In genomic region chr14:9227670-9228069, GRCm38 (mm10) we compare ENCODE assay signal across 17 mouse cellular contexts.
"Had no signal": no experiment of that assay in that cellular context is flagged by ENCODE, and none has a peak within 500 bp of the region (broad histone marks: within the 10 kb centered on the region; RNA-seq: fewer than 3 reads in every experiment).

No protein-coding gene starts in this region.

- H3K9me3 ChIP-seq: limb, embryonic 10.5 days; liver, embryonic 15.5 days; neural tube, embryonic 13.5 days had no signal

- ATAC-seq: lung, postnatal 0 days had no signal

- H3K27ac ChIP-seq: kidney, postnatal 0 days; layer of hippocampus, adult 2 months; limb, embryonic 10.5 days; liver, embryonic 15.5 days; neural tube, embryonic 13.5 days had no signal

- H3K4me3 ChIP-seq: layer of hippocampus, adult 2 months; limb, embryonic 10.5 days; liver, embryonic 15.5 days; neural tube, embryonic 13.5 days had no signal

- H3K27me3 ChIP-seq: liver, embryonic 15.5 days; neural tube, embryonic 13.5 days had no signal

- H3K4me2 ChIP-seq: liver, embryonic 11.5 days; liver, embryonic 15.5 days; neural tube, embryonic 13.5 days had no signal

- H3K36me3 ChIP-seq: limb, embryonic 10.5 days; liver, embryonic 15.5 days; neural tube, embryonic 13.5 days had no signal

- H3K4me1 ChIP-seq: limb, embryonic 10.5 days; liver, embryonic 15.5 days; neural tube, embryonic 13.5 days had no signal

- H3K9ac ChIP-seq: liver, embryonic 15.5 days; neural tube, embryonic 13.5 days had no signal

- DNase-seq: kidney, adult 9 months; kidney, postnatal 4 days; lung, adult 2 months; lung, postnatal 36 days; midbrain, embryonic 14.5 days; retina, postnatal 1 day; right cerebral cortex, postnatal 4 days; spleen, adult 18-20 months; thymus, adult 18-20 months; thymus, postnatal 14 days had no signal
